Mouse (Mus musculus): ENCODE data around the gene Ear6.
"Not testable (repeated sequence)": the region's sequence is repeated elsewhere in the genome, so short reads cannot be mapped to it uniquely, and the experiment has no call there.

Gene Ear6

DNA sequence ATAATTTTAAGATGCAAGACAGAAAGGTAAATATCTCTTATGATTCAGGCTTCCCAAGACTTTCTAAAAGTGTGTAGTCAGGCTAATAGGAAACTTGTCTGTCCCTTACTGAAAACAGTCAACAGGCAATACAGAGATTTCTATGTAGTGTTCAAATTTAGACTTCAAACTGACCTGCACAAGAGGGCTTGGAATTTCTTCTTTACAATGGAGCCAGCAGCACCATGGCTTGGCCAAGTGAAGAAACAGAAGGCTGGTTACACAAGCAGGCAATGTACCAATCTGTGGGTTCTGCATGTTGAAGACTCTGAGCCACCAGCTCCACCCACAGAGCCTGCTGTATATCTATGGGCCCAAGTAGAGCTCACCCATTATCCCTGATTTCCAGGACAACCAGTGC lies at the start of gene Ear6:
Gene Ear6 (plus strand): TSS at position 301 of the 400 bp plus-strand sequence.
- no peak for DNase-seq (ENCODE audit: low spot score)

- DNase-seq (ENCODE audit: low spot score): no peak
Measured at GRCm38 (mm10) chr14:51826625-51827024, 26.9 kb upstream of the Ear6 start.

GRCm38 (mm10) chr14:51827842-51828241 lies 25.7 kb upstream of the Ear6 start:
- DNase-seq (ENCODE audit: low spot score): not testable (repeated sequence)

- DNase-seq (ENCODE audit: low spot score): no peak
Measured at GRCm38 (mm10) chr14:51829188-51829587, 24.3 kb upstream of the Ear6 start.

- DNase-seq (ENCODE audit: low spot score): not testable (repeated sequence)
Measured at GRCm38 (mm10) chr14:51838480-51838879, 15.0 kb upstream of the Ear6 start.

DNA sequence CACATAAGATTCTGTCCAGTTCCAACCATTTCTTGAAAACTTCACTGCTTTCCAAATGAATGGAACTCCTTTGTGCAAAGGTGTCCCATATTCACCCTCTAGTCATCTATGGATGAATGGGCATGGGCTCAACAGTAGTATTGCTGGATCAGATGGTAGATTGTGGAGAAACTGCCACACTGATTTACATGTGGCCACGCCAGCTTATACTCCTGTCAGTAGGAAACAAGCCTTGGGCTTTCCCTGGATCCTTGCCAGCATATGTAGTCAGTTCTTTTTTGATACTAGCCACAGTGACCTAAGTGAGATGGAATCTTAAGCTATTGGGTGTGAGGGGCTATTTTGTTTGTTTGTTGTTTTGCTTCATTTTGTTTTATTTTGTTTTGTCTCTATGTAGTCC lies 11.2 kb upstream of the Ear6 start:
- no peak for DNase-seq (ENCODE audit: low spot score)

GRCm38 (mm10) chr14:51842781-51843180 lies 10.7 kb upstream of the Ear6 start:
- DNase-seq (ENCODE audit: low spot score): no peak

- DNase-seq (ENCODE audit: low spot score): no peak
Measured at GRCm38 (mm10) chr14:51843882-51844281, 9.6 kb upstream of the Ear6 start.

- no peak for DNase-seq (ENCODE audit: low spot score)
Measured at GRCm38 (mm10) chr14:51846566-51846965, 6.9 kb upstream of the Ear6 start.

DNA sequence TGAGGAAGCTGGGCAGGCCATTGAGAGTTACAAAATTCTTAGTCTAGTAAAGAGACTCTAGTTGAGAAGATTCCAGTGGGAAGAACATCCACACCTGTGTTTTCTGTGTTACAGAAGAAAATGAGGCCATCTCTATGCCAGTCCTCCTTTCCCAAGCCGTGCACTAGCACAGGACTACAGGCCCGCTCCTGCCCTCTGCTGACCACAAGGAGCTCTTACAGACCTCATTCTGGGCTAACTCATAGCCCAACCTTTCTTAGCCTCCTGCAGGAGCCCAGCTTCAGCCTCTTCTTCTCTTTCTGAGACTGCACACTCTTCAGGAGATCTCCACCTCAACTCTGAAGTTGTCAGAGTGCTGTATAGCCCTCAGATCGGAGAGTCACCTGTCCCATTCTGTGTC lies 2.5 kb upstream of the Ear6 start:
- DNase-seq (ENCODE audit: low spot score): not testable (repeated sequence)

DNA sequence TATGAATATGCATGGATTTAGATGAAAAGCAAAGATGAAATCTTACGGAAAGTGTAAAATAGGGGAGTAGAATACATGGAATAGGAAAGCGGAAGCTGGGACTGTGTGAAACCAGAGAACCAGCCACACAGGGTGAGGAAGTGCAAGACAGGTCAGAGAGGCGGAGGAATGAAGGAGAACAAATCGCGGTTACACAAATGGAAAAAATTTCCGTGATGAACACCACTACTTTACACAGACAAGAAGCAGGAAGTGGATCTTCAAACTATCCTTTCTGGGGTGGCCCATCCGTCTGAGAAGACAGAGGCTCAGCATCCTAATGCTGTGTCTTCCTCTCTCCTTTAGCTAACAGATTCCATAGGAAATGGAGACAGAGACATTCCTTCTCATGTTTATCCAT lies 1.8 kb downstream of the Ear6 start:
- not testable (repeated sequence) for DNase-seq (ENCODE audit: low spot score)

- DNase-seq (ENCODE audit: low spot score): not testable (repeated sequence)
Measured at GRCm38 (mm10) chr14:51863603-51864002, 10.1 kb downstream of the Ear6 start.

GRCm38 (mm10) chr14:51870756-51871155 lies 17.3 kb downstream of the Ear6 start:
- no peak for DNase-seq (ENCODE audit: low spot score)

- no peak for DNase-seq (ENCODE audit: low spot score)
Measured at GRCm38 (mm10) chr14:51871741-51872140, 18.2 kb downstream of the Ear6 start.

GRCm38 (mm10) chr14:51877517-51877916 lies 24.0 kb downstream of the Ear6 start:
- no peak for DNase-seq (ENCODE audit: low spot score)

GRCm38 (mm10) chr14:51883527-51884030 lies 30.1 kb downstream of the Ear6 start:
- peak; percentile 62 for DNase-seq (ENCODE audit: low spot score)

GRCm38 (mm10) chr14:51884031-51884544 lies 30.6 kb downstream of the Ear6 start:
- no peak for DNase-seq (ENCODE audit: low spot score)

DNA sequence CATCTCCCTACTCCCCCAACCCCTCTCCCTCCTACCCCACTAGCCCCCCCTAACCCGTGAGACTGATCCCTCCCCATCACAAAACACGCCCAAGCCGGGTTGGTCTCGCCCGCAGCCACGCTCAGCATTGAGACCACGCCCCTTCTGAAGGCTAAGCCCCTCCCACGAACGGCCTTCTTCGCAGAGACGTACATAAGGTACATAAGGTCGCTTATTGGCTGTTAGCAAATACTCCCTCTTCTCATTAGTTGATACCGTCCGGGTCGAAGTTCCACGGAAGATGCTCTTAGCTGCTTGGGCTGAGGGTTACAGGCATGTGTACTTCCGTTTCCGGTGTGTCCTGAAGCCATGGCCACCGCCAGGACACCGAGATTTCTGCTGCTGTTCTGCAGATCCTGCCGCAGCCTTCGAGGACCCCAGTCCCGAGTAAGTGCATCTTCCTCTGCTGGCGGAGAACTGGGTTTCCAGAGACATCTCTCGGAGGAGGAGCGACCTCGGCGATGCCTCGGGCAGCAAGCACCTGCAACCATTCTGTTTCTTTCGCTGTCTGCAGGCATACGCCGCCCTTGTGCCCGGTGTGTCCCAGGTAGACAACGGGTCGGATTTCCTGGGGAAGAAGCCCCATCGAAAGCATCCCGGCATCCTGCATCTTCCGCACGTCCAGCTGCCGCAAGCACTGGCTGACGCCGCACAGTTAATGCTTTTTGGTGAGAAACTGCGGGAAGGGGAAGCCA lies 31.3 kb downstream of the Ear6 start, which contains the start of gene Mettl17:
Gene Mettl17 (plus strand): TSS at position 245 of the 734 bp plus-strand sequence.
- peak; percentile 89 for DNase-seq (ENCODE audit: low spot score)

GRCm38 (mm10) chr14:51886051-51886450 lies 32.6 kb downstream of the Ear6 start:
- no peak for DNase-seq (ENCODE audit: low spot score)

DNA sequence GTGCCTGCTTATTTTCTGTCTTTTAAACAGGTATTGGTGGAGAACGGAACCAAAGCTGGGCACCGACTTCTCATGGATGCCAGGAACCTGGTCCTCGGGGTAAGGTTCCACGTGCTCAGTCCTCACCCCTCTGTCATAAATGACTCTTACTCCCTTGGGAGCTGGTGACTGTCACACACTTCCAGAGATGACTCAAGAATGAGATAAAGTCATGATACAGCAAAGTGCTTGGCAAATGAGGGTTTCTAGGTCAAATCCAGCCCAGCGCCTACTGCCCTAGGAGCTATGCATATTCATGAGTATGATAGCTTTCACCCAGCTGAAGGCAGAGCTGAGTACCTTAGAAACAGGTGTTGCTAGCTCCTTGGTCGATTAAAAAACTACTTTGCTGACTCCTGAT lies 36.3 kb downstream of the Ear6 start:
- no peak for DNase-seq (ENCODE audit: low spot score)

DNA sequence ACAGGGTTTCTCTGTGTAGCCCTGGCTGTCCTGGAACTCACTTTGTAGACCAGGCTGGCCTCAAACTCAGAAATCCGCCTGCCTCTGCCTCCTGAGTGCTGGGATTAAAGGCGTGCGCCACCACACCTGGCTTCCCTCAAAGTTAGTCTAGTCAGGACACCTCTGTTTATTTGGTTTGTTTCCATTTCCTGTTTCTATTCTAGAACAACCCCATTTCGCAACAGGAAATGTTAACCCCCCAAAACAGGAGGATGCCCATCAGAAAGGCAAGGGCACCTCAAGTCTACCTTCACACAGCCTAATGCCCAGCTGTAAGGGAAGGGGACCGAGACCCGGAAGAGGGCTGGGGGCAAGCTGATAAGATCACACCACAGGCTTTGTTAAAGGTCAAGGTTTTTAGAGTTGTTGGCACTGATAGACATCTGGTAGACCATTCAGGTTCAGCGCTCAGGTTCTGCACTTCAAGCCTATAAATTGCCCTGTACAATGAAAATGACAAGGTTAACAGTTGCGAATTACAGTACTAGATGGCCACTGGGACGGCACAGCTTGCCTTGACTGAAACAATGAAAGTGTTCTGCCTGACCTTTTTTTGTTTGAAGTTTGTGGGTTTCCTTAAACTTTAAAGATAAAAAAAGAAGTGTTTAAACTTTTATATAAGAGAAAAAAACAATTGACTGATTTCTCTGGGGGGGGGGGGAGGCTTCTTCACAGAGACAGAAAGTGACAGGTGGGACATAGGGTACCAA lies 38.9 kb downstream of the Ear6 start, which contains the start of gene Slc39a2:
Gene Slc39a2 (plus strand): TSS at position 699 of the 749 bp plus-strand sequence.
- DNase-seq (ENCODE audit: low spot score): no peak

DNA sequence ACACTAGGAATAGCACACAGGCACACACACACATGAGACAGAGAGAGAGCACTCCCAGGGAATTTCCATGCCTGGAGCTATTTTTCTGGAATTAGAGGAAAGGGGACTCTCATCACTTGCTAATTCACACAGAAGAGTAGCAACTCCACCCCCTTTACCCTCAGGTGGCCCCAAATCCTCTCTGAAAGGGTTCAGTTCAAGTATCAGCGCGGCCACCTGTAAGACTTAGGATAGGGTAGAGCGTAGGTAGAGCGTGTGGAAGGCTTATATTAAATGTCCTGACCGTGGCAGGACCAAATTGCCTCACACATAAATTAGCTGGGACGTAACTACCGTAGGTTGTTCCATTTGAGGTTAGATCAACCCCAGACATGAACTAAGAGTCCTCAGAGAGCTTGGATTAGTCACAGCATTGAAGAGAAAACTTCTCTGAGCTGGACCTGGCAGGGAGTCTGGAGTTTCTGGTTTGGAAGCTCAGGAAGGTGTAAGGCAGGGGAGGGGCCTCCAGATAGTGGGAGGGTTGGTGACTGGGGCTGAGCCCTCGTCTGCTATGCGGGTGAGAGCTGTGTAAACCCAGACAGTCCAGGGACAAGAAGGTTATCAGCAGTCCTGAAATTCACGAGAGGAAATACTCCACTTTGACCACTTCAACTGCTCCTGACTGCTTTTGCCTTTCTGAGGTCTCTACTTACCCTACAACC lies 39.7 kb downstream of the Ear6 start:
- DNase-seq (ENCODE audit: low spot score): no peak

Data from layer of hippocampus, adult 9-10 months (tissue).